Mouse (Mus musculus): ENCODE measurements around the gene Lrrc28. TPM values are rescaled to one million over a fixed set of nuclear protein-coding genes. Genes with fewer than 3 reads are reported as not detected.
A peak's percentile ranks its signal among the peaks of the same experiment; 100 is the strongest.

Gene Lrrc28
- polyA plus RNA-seq, 1 experiment: 38.7 TPM

- peaks cover 11% of the 10 kb centered on the region for H3K4me1 ChIP-seq (ENCODE audit: control insufficient read depth, insufficient read depth, low read length)
- no peak overlapping the region for H3K4me3 ChIP-seq (replicated peaks; ENCODE audit: insufficient read depth, low read depth, low read length)
- DNase-seq: peak; percentile 60 to 62
- TF ChIP-seq POLR2A (IDR thresholded peaks at IDR 0.05; ENCODE audit: borderline replicate concordance, insufficient read depth, low read length) (no peak), CTCF (IDR thresholded peaks at IDR 0.05; ENCODE audit: borderline replicate concordance, insufficient read depth, low read depth, low read length) (no peak)
- H3K27ac ChIP-seq (ENCODE audit: insufficient read depth, low read length): no peak overlapping the region
- no peaks in the 10 kb centered on the region for H3K27me3 ChIP-seq (ENCODE audit: control insufficient read depth, insufficient read depth, low read length)
- 23% methylated on average over 10 of the region's 10 CpGs for WGBS
Observed at GRCm38 (mm10) chr7:67514893-67515292, 130.2 kb downstream of the Lrrc28 start.

- no peak overlapping the region for H3K4me3 ChIP-seq (replicated peaks; ENCODE audit: insufficient read depth, low read depth, low read length)
- no peak for DNase-seq
- no peaks in the 10 kb centered on the region for H3K27me3 ChIP-seq (ENCODE audit: control insufficient read depth, insufficient read depth, low read length)
- WGBS: 54% methylated on average over 4 of the region's 4 CpGs
- peaks cover 11% of the 10 kb centered on the region for H3K4me1 ChIP-seq (ENCODE audit: control insufficient read depth, insufficient read depth, low read length)
- TF ChIP-seq CTCF (IDR thresholded peaks at IDR 0.05; ENCODE audit: borderline replicate concordance, insufficient read depth, low read depth, low read length) (no peak), POLR2A (IDR thresholded peaks at IDR 0.05; ENCODE audit: borderline replicate concordance, insufficient read depth, low read length) (no peak)
- no peak overlapping the region for H3K27ac ChIP-seq (ENCODE audit: insufficient read depth, low read length)
Observed at GRCm38 (mm10) chr7:67514380-67514779, 130.7 kb downstream of the Lrrc28 start.

DNA sequence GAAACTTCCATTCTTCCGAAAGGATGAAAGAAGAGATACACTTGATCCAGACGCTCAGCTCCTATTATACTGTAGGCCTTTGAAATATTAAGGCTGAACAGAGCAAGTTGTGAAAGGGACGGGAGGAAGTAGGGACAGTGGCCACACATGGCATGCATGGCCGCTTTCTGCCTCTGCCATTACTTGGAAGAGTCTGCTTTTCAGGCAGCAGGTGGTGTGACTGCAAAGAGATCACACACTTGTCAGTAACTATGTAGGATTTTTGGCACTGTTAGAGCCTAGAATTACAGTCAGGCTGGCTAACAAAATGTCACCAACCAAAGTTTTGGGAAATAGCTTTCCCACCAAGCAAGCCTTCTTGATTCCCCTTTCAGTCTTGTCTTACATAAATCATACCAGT is 131.4 kb downstream of the Lrrc28 start:
- 61% methylated on average over 4 of the region's 4 CpGs for WGBS
- no peaks in the 10 kb centered on the region for H3K27me3 ChIP-seq (ENCODE audit: control insufficient read depth, insufficient read depth, low read length)
- DNase-seq: peak in 1 of 2 experiments; percentile 47
- H3K27ac ChIP-seq (ENCODE audit: insufficient read depth, low read length): no peak overlapping the region
- peaks cover 11% of the 10 kb centered on the region for H3K4me1 ChIP-seq (ENCODE audit: control insufficient read depth, insufficient read depth, low read length)
- TF ChIP-seq CTCF (IDR thresholded peaks at IDR 0.05; ENCODE audit: borderline replicate concordance, insufficient read depth, low read depth, low read length) (no peak), POLR2A (IDR thresholded peaks at IDR 0.05; ENCODE audit: borderline replicate concordance, insufficient read depth, low read length) (no peak)
- H3K4me3 ChIP-seq (replicated peaks; ENCODE audit: insufficient read depth, low read depth, low read length): no peak overlapping the region

GRCm38 (mm10) chr7:67511606-67512005 is 133.5 kb downstream of the Lrrc28 start:
- TF ChIP-seq CTCF (IDR thresholded peaks at IDR 0.05; ENCODE audit: borderline replicate concordance, insufficient read depth, low read depth, low read length) (no peak), POLR2A (IDR thresholded peaks at IDR 0.05; ENCODE audit: borderline replicate concordance, insufficient read depth, low read length) (no peak)
- no peak overlapping the region for H3K4me3 ChIP-seq (replicated peaks; ENCODE audit: insufficient read depth, low read depth, low read length)
- H3K27me3 ChIP-seq (ENCODE audit: control insufficient read depth, insufficient read depth, low read length): no peaks in the 10 kb centered on the region
- H3K27ac ChIP-seq (ENCODE audit: insufficient read depth, low read length): no peak overlapping the region
- 83% methylated on average over 7 of the region's 7 CpGs for WGBS
- peaks cover 11% of the 10 kb centered on the region for H3K4me1 ChIP-seq (ENCODE audit: control insufficient read depth, insufficient read depth, low read length)
- DNase-seq: no peak

DNA sequence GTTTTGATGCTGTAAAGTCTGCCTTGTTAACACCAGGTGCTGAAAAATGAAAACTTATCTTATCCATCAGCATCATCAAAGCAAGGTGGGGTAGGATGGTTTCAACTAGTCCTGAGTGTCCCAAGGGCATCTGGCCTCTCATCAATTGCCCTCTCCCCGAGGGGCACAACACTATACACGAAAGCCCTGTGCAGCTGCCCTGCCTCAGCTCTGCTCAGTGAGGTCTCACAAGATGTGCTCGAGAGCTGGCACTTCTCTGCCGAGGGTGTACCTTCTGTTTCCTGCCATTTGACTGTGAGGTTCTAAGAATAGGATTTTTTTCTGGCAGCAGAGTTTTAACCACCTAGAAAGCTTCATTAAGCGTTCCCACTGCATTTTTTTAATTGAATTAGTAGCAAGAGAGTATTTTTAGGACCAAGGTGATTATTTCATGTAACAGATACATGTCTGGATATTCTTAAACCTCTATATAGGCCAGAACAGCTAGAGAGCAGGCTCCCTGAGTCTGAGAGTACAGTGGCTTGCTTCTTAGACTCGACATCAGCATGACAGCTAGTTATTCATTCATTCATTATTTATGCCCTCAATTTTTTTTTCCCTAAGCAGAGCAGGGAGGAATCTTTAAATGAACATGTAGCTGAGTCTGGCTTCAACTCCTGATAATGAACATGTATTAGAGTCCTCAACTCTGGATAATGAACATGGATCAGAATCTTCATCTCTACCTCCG is 141.6 kb downstream of the Lrrc28 start:
- no peaks in the 10 kb centered on the region for H3K27me3 ChIP-seq (ENCODE audit: control insufficient read depth, insufficient read depth, low read length)
- no peak overlapping the region for H3K27ac ChIP-seq (ENCODE audit: insufficient read depth, low read length)
- H3K4me3 ChIP-seq (replicated peaks; ENCODE audit: insufficient read depth, low read depth, low read length): no peak overlapping the region
- TF ChIP-seq CTCF (IDR thresholded peaks at IDR 0.05; ENCODE audit: borderline replicate concordance, insufficient read depth, low read depth, low read length): no peak
- TF ChIP-seq POLR2A (IDR thresholded peaks at IDR 0.05; ENCODE audit: borderline replicate concordance, insufficient read depth, low read length): no peak
- peak in 1 of 2 experiments; percentile 65 for DNase-seq
- WGBS: 21% methylated on average over 7 of the region's 7 CpGs
- peaks cover 17% of the 10 kb centered on the region for H3K4me1 ChIP-seq (ENCODE audit: control insufficient read depth, insufficient read depth, low read length)

- H3K27ac ChIP-seq (ENCODE audit: insufficient read depth, low read length): no peak overlapping the region
- TF ChIP-seq CTCF (IDR thresholded peaks at IDR 0.05; ENCODE audit: borderline replicate concordance, insufficient read depth, low read depth, low read length): no peak
- TF ChIP-seq POLR2A (IDR thresholded peaks at IDR 0.05; ENCODE audit: borderline replicate concordance, insufficient read depth, low read length): no peak
- no peak for DNase-seq
- H3K4me3 ChIP-seq (replicated peaks; ENCODE audit: insufficient read depth, low read depth, low read length): no peak overlapping the region
- peaks cover 17% of the 10 kb centered on the region for H3K4me1 ChIP-seq (ENCODE audit: control insufficient read depth, insufficient read depth, low read length)
- no peaks in the 10 kb centered on the region for H3K27me3 ChIP-seq (ENCODE audit: control insufficient read depth, insufficient read depth, low read length)
- 81% methylated on average over 4 of the region's 4 CpGs for WGBS
Observed at GRCm38 (mm10) chr7:67502631-67503030, 142.4 kb downstream of the Lrrc28 start.

DNA sequence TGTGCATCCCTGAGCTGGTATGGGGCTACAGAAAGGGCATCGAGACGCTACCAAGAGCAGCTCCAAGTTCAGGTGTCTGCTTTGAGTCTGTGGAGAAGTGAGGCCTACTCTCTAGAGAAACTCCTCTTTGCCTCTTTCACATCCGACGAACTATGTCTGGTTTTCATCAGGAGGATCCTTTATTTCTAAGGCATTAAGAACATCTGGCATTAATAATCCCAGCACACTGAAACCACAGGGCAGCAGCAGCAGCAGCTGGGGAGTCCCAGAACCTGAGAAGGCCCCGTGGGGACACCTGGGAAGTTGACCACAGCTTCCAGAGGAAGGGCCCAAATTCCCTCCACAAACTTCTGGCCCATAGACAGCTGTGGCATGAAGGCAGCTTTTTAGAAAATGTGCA is 144.2 kb downstream of the Lrrc28 start:
- no peaks in the 10 kb centered on the region for H3K27me3 ChIP-seq (ENCODE audit: control insufficient read depth, insufficient read depth, low read length)
- H3K27ac ChIP-seq (ENCODE audit: insufficient read depth, low read length): no peak overlapping the region
- peaks cover 17% of the 10 kb centered on the region for H3K4me1 ChIP-seq (ENCODE audit: control insufficient read depth, insufficient read depth, low read length)
- TF ChIP-seq POLR2A (IDR thresholded peaks at IDR 0.05; ENCODE audit: borderline replicate concordance, insufficient read depth, low read length) (no peak), CTCF (IDR thresholded peaks at IDR 0.05; ENCODE audit: borderline replicate concordance, insufficient read depth, low read depth, low read length) (no peak)
- no peak overlapping the region for H3K4me3 ChIP-seq (replicated peaks; ENCODE audit: insufficient read depth, low read depth, low read length)
- 94% methylated on average over 5 of the region's 5 CpGs for WGBS
- no peak for DNase-seq

DNA sequence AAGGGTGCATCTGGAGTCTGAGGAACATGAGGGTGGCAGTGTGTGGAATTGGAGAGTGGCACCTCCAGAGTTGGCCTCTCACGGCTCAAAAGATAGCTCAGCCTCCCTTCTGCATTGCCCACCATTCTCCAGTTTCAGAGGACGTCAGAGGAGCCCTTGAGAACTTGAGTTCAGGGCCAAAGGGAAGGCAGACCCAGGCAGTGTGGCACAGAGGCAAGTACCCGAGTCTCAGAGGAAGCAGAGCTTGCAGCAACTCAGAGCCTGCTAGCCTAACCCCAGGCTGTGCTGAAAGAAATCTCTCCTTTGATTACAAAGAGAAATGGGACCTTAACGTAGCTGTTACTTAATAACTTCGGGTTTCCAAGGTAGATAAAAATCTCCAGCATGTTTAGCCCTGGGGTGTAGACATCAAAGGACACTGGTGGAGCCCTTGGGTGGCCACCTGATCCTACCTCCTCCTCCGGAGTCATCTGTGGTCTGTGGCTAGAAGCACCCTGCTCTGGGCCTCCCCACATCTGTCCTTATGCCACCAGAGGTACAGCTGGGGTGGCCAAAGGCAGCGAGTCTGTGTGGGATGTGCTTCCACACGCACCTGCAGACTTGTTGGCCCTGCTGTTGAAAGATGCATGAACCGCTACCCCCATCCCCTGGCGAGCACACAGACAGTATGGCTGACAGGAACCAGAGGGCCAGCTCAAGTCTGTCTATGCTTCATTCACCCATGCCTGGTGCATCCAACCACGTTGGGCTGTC is 144.8 kb downstream of the Lrrc28 start:
- TF ChIP-seq POLR2A (IDR thresholded peaks at IDR 0.05; ENCODE audit: borderline replicate concordance, insufficient read depth, low read length) (no peak), CTCF (IDR thresholded peaks at IDR 0.05; ENCODE audit: borderline replicate concordance, insufficient read depth, low read depth, low read length) (no peak)
- DNase-seq: no peak
- Histone ChIP-seq H3K4me1 (ENCODE audit: control insufficient read depth, insufficient read depth, low read length) (peaks cover 17% of the 10 kb centered on the region), H3K4me3 (replicated peaks; ENCODE audit: insufficient read depth, low read depth, low read length) (no peak overlapping the region), H3K27ac (ENCODE audit: insufficient read depth, low read length) (no peak overlapping the region), H3K27me3 (ENCODE audit: control insufficient read depth, insufficient read depth, low read length) (no peaks in the 10 kb centered on the region)
- WGBS: 91% methylated on average over 11 of the region's 11 CpGs
